Mouse (Mus musculus): ENCODE data around the gene Tmx1.

The Tmx1 gene

DNA sequence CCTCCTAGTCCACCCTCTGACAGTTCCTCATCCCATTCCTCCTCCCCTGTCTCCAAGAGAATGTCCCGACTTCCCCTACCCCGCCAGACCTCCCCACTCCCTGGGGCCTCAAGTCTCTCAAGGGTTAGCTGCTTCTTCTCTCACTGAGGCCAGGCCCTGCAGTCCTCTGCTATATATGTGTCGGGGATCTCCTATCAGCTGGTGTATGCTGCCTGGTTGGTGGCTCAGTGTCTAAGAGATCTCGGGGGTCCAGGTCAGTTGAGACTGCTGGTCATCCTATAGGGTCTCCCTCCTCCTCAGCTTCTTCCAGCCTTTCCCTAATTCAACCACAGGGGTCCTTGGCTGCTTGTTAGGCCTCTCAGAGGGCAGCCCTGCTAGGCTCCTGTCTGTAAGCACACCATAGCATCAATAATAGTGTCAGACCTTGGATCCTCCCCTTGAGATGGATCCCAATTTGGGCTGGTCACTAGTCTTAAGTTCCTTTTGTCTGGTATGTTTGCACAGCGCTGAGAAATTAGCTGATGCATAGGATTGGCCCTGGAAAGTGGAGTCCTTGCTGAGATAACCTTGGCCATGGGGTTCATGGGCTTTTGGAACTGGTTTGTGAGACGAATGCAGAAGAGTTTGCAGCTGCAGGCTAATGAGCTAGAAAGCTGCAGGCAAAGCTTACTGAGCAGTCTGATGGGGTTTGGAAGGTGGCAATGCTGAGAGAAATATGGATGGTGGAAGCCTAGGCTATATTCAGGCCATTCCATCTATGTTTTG lies 34.0 kb downstream of the Tmx1 start:
- DNase-seq (ENCODE audit: low spot score in 2 of 2), result no peak

DNA sequence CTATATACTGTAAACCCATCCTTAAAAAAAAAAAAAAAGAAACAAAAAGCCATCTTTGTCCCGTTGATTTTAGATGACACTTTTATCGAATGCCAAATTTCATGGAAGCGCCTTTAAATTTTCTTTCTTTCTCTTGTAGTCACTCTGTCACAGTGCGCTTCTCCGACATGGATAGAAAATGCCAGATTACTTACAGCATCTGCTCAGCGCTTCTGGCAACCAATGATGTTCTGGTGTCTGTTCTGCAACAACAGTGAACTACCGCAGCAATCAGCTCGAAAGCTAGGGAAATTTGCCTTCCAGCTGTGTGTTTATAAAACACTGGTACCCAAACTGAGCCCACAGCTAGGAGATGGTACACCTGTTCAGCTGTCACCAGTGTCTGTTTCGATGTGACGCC lies 39.5 kb downstream of the Tmx1 start:
- no peak for DNase-seq (ENCODE audit: low spot score in 2 of 2)

DNA sequence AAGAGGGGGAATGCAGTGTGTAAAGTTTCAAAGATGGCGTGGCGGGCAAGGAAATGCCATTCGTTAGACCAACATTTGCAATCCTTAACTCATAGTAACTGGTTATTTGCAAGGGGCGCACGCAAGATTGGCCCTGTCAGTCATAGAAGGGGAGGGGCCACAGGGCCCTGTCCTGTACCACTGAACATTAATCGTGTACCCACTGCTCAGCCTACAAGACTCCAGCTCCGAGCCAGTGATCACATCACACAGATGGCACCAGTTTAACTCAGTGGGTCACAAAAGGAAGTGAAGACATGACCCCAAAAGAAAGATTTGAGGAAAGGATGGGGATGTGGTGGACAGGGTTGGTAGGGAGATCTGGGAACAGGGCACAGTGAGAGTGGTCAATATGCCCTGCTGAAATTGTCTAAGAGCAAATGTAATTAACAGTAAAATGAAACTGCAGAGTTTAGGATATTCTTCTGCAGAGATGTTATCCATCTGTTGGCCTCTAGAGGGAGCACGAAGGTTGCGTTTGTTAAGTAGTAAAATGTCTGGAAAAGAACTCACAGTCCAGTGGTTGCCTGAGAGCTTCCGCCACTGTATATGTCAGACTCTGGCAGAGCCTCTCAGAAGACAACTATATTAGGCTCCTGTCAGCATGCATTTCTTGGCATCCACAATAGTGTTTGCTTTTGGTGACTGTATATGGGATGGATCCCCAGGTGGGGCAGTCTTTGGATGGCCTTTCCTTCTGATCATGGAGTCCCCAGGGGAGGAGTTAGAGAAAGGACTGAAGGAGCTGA lies 41.8 kb downstream of the Tmx1 start:
- no peak for DNase-seq (ENCODE audit: low spot score in 2 of 2)

DNA sequence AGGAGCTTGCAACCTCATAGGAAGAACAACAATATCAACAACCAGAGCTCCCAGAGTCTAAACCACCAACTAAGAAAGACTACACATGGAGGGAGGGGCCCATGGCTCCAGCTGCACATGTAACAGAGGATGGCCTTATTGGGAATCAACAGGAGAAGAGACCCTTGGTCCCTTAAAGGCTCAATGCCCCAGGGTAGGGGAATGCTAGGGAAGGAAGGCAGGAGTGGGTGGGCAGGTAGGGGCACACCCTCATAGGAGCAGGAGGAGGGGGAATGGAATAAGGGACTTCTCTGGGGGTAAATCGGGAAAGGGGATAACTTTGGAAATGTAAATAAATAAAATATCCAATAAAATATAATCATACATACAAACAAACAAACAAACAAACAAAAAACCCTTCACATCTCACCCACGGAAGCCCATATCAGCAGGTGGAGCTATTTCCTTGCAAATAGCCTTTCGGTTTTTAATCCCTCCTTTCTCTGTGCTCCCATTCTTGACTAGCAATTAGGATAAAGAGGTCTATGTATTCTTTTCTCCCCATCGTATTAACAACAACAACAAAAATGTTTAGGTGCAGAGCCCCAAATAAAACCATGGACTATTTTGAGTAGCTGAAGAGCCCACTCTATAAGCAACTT lies 42.5 kb downstream of the Tmx1 start:
- no peak for DNase-seq (ENCODE audit: low spot score in 2 of 2)

DNA sequence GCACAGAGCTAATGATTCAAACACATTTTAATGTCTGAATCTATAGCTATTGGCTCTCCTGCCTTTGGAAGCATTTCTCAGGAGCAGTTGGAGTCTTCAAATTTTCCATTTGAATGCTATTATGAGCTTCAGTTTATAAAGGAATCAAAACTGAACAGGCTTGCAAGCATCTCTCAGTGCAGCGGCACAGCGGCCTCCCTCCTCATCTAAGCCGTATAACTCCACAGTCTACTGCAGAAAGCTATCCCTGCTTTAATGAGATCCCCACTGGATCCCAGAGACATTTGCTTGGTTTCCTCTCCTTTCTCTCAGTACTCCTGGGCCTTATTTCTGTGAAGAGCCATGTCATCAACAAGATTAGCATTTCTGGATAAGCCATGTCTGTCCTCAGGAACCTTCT lies 45.2 kb downstream of the Tmx1 start:
- DNase-seq (ENCODE audit: low spot score in 2 of 2), result no peak

DNA sequence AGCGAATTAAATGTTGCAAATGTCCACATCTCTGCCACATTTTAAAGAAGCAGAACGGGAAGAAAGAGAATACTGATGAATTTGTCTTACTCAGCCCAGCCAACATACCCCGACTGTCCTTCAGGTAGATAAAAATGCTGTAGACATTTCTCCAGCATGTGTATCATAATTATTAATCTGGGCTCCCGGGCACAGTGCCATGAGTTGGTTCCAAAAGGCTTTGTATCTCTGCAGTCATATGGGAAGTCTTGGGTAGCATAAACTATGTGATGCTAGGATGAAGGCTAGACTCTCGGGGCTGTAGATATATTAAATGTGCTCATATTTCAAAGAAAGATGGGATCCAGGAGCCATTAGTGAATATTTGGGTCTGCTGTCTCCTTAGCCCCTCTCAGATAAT lies 53.1 kb downstream of the Tmx1 start:
- DNase-seq (ENCODE audit: low spot score in 2 of 2), result no peak

DNA sequence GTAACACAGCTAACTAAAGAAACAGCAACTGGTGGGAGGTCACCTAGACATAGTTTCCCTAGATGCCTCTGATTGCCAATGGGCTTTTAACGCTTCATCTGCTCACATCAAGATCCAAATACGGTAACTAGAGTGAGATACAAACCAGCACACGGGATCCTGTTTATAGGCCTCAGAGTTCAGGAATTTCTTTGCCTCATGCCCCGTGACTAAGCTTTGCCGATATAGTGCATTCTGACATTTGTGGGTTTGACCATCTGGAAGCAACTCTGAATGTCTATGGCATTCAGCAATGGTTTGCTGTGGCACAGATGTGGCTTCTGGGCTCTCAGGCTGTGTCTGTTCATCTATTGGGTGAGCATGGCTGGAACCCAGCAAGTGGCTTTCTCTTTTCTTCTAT lies 59.1 kb downstream of the Tmx1 start:
- no peak for DNase-seq (ENCODE audit: low spot score in 2 of 2)

DNA sequence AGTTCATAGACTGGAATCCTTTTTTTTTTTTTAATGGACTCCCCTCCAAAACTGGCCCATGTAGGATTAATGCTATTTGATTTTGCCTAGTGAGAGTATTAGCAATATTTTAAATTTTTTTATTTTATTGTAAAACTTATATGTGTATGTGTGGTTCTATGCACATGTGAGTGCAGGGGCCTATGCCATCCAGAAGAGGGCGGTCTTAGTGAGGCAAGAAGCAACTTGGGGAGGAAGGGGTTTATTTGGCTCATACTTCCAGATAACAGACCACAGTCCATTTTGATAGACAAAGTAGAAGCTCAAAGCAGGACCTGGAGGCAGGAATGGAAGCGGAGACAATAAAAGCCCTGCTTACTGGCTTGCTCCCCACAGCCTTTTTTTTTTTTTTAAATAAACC lies 59.5 kb downstream of the Tmx1 start:
- DNase-seq (ENCODE audit: low spot score in 2 of 2), result no peak
